Mouse (Mus musculus) megakaryocyte progenitor cell, adult 5-6 weeks (primary cell): Measurements from ENCODE around the gene Rabl6. TPM values are rescaled to one million over a fixed set of nuclear protein-coding genes. Genes with fewer than 3 reads are reported as not detected.

Experiments used
- ATAC-seq: replicated peaks from 2 replicates; pipeline ENCODE4 v1.8.0; 2016; ENCODE audit warnings: mild to moderate bottlenecking, moderate TSS enrichment, inconsistent platforms; ENCODE audit not compliant: poor library complexity
- total RNA-seq, 2 experiments: library from RNA; stranded (forward) in 1 of 2; stranded (reverse) in 1 of 2; fragments of 157-497, 149-512 nt in 1 of 2; fragments of 200-1000 nt in 1 of 2; gene quantifications; 2 replicates each; pipeline versions ENCODE4 v1.2.3 to v1.2.4; 2015 to 2017

The Rabl6 gene
- total RNA-seq, 2 experiments from 2014 or later = 49.5 to 54.9 TPM

GRCm38 (mm10) chr2:25596765-25597510 is 11.4 kb downstream of the Rabl6 start:
- ATAC-seq = no peak

- peak; percentile 87 for ATAC-seq
Observed at GRCm38 (mm10) chr2:25591863-25592262, 16.5 kb downstream of the Rabl6 start.

- no peak for ATAC-seq
Observed at GRCm38 (mm10) chr2:25588227-25588907, 20.0 kb downstream of the Rabl6 start.

GRCm38 (mm10) chr2:25587290-25587689 is 21.0 kb downstream of the Rabl6 start:
- ATAC-seq = no peak

GRCm38 (mm10) chr2:25585601-25586000 is 22.7 kb downstream of the Rabl6 start:
- ATAC-seq = no peak

- no peak for ATAC-seq
Observed at GRCm38 (mm10) chr2:25584856-25585255, 23.5 kb downstream of the Rabl6 start.

- ATAC-seq = no peak
Observed at GRCm38 (mm10) chr2:25584152-25584551, 24.2 kb downstream of the Rabl6 start.

GRCm38 (mm10) chr2:25583571-25583970 is 24.8 kb downstream of the Rabl6 start:
- no peak for ATAC-seq

- ATAC-seq = no peak
Observed at GRCm38 (mm10) chr2:25583120-25583481, 25.2 kb downstream of the Rabl6 start.

- peak; percentile 42 for ATAC-seq
Observed at GRCm38 (mm10) chr2:25582466-25583119, 25.7 kb downstream of the Rabl6 start.

GRCm38 (mm10) chr2:25581901-25582301 is 26.4 kb downstream of the Rabl6 start:
- ATAC-seq = peak; percentile 3; the same call in 1 of the 2 replicates

- peak; percentile 74 for ATAC-seq
Observed at GRCm38 (mm10) chr2:25581294-25581864, 26.9 kb downstream of the Rabl6 start, which contains the start of gene Ajm1. Gene Ajm1 (minus strand): TSS chr2:25581757.

- no peak for ATAC-seq
Observed at GRCm38 (mm10) chr2:25580621-25581101, 27.7 kb downstream of the Rabl6 start.

- ATAC-seq = 0 out of 2 replicates have a peak, but pooled peaks have one; percentile 16
Observed at GRCm38 (mm10) chr2:25579737-25580460, 28.4 kb downstream of the Rabl6 start.

GRCm38 (mm10) chr2:25578796-25579736 is 29.3 kb downstream of the Rabl6 start:
- no peak for ATAC-seq

- ATAC-seq = no peak
Observed at GRCm38 (mm10) chr2:25577951-25578795, 30.1 kb downstream of the Rabl6 start.

- no peak for ATAC-seq
Observed at GRCm38 (mm10) chr2:25576965-25577891, 31.1 kb downstream of the Rabl6 start.
